Mouse (Mus musculus): ENCODE measurements around the gene Aanat. TPM values are rescaled to one million over a fixed set of nuclear protein-coding genes. Genes with fewer than 3 reads are reported as not detected.

Aanat gene
- total and polyA plus RNA-seq, 3 experiments = not detected

- Histone ChIP-seq H3K9me3 (replicated peaks; ENCODE audit: insufficient read depth, low read length) (no peaks in the 10 kb centered on the region), H3K27me3 (ENCODE audit: control insufficient read depth in 1 of 2, insufficient read depth in 2 of 2, low read length in 2 of 2) (no peaks in the 10 kb centered on the region), H3K79me2 (ENCODE audit: control insufficient read depth, insufficient read depth, low read length, poor library complexity) (peaks cover 6% of the 10 kb centered on the region; the same call in 1 of the 2 replicates), H3K4me3 (ENCODE audit: control insufficient read depth in 1 of 2, insufficient read depth in 1 of 2, low read depth in 2 of 2, low read length in 2 of 2) (peak overlapping the region; percentile 68 to 91), H3K36me3 (ENCODE audit: control insufficient read depth in 1 of 2, insufficient read depth in 2 of 2, low read length in 2 of 2) (peaks cover 0 to 23% of the 10 kb centered on the region in 2 experiments; a peak in 2 of 4 replicates), H3K4me1 (ENCODE audit: control insufficient read depth in 1 of 2, insufficient read depth in 2 of 2, low read length in 2 of 2) (peaks cover 22 to 64% of the 10 kb centered on the region in 2 experiments), H3K27ac (ENCODE audit: control insufficient read depth, low read depth, low read length) (0 out of 2 replicates have a peak overlapping the region, but pooled peaks have one; percentile 1), H3K9ac (ENCODE audit: control insufficient read depth, low read depth, low read length, poor library complexity, severe bottlenecking) (peak overlapping the region; percentile 70)
- DNase-seq (ENCODE audit: low read depth, low spot score) = peak; percentile 94
- peak; percentile 80 for TF ChIP-seq MAX (IDR thresholded peaks at IDR 0.05; ENCODE audit: low read length)
- TF ChIP-seq UBTF (IDR thresholded peaks at IDR 0.05; ENCODE audit: borderline replicate concordance, insufficient read depth, low read depth, low read length) = no peak
- no peak for TF ChIP-seq MYB (IDR thresholded peaks at IDR 0.05; ENCODE audit: low read depth, low read length)
- peak; percentile 76; the same call in 1 of the 2 replicates for TF ChIP-seq CHD1 (IDR thresholded peaks at IDR 0.05; ENCODE audit: low read depth, low read length)
- no peak for TF ChIP-seq ZKSCAN1 (IDR thresholded peaks at IDR 0.05; ENCODE audit: low read depth, low read length)
- 0 out of 2 replicates have a peak, but pooled peaks have one; percentile 1 for TF ChIP-seq ZC3H11A (IDR thresholded peaks at IDR 0.05; ENCODE audit: low read depth, low read length)
- no peak for TF ChIP-seq POLR2AphosphoS5 (IDR thresholded peaks at IDR 0.05; ENCODE audit: borderline replicate concordance, low read depth, low read length)
- no peak for TF ChIP-seq MEF2A (IDR thresholded peaks at IDR 0.05; ENCODE audit: extremely low read depth, insufficient replicate concordance, low read depth, low read length, poor library complexity, severe bottlenecking)
- no peak for TF ChIP-seq RAD21 (IDR thresholded peaks at IDR 0.05; ENCODE audit: low read depth, low read length)
- peak; percentile 6; the same call in 1 of the 2 replicates for TF ChIP-seq ETS1 (IDR thresholded peaks at IDR 0.05; ENCODE audit: low read depth, low read length)
- no peak for TF ChIP-seq ZMIZ1 (IDR thresholded peaks at IDR 0.05; ENCODE audit: low read depth, low read length)
- no peak for TF ChIP-seq MAFK (IDR thresholded peaks at IDR 0.05; ENCODE audit: borderline replicate concordance, low read depth, low read length)
- TF ChIP-seq BHLHE40 (IDR thresholded peaks at IDR 0.05; ENCODE audit: borderline replicate concordance, low read depth, low read length) = 0 out of 2 replicates have a peak, but pooled peaks have one; percentile 6
- TF ChIP-seq USF1 (IDR thresholded peaks at IDR 0.05; ENCODE audit: low read depth, low read length) = no peak
- no peak for TF ChIP-seq JUND (IDR thresholded peaks at IDR 0.05; ENCODE audit: low read depth, low read length)
- TF ChIP-seq CTCF (IDR thresholded peaks at IDR 0.05 in 2 of 3, conservative IDR thresholded peaks at IDR 0.05 in 1 of 3; ENCODE audit: control insufficient read depth in 1 of 3, insufficient read depth in 1 of 3, low read depth in 2 of 3, low read length in 3 of 3, poor library complexity in 1 of 3, severe bottlenecking in 1 of 3) = no peak
- TF ChIP-seq SMC3 (IDR thresholded peaks at IDR 0.05; ENCODE audit: low read depth, low read length) = no peak
- TF ChIP-seq RCOR1 (IDR thresholded peaks at IDR 0.05; ENCODE audit: low read depth, low read length) = no peak
- no peak for TF ChIP-seq KAT2A (conservative IDR thresholded peaks at IDR 0.05; ENCODE audit: low read depth, low read length)
- TF ChIP-seq MYC (IDR thresholded peaks at IDR 0.05; ENCODE audit: low read depth, low read length) = 0 out of 2 replicates have a peak, but pooled peaks have one; percentile 50
- TF ChIP-seq E2F4 (IDR thresholded peaks at IDR 0.05; ENCODE audit: borderline replicate concordance, low read depth, low read length) = no peak
- peak; percentile 65; the same call in 1 of the 2 replicates for TF ChIP-seq MXI1 (IDR thresholded peaks at IDR 0.05; ENCODE audit: low read depth, low read length)
- TF ChIP-seq GABPA (IDR thresholded peaks at IDR 0.05; ENCODE audit: low read depth, low read length) = no peak
- TF ChIP-seq CHD2 (IDR thresholded peaks at IDR 0.05; ENCODE audit: low read length) = no peak
- TF ChIP-seq ZNF384 (IDR thresholded peaks at IDR 0.05; ENCODE audit: low read depth, low read length) = no peak
- TF ChIP-seq SIN3A (IDR thresholded peaks at IDR 0.05; ENCODE audit: low read length) = peak; percentile 56
- peak; percentile 59 to 60; a peak in 3 of 4 replicates for TF ChIP-seq POLR2A (IDR thresholded peaks at IDR 0.05; ENCODE audit: control insufficient read depth in 1 of 2, insufficient read depth in 1 of 2, low read depth in 1 of 2, low read length in 2 of 2, poor library complexity in 1 of 2)
- TF ChIP-seq TCF12 (IDR thresholded peaks at IDR 0.05; ENCODE audit: low read depth, low read length) = peak; percentile 50; the same call in 1 of the 2 replicates
- TF ChIP-seq GATA1 (IDR thresholded peaks at IDR 0.05; ENCODE audit: low read depth, low read length) = no peak
- TF ChIP-seq EP300 (IDR thresholded peaks at IDR 0.05; ENCODE audit: low read depth in 1 of 2, low read length in 2 of 2) = 0 out of 4 replicates have a peak, but pooled peaks of 1 of the 2 experiments have one; percentile 10
- 0 out of 2 replicates have a peak, but pooled peaks have one; percentile 14 for TF ChIP-seq ELF1 (IDR thresholded peaks at IDR 0.05; ENCODE audit: low read depth, low read length)
- TF ChIP-seq NELFE (IDR thresholded peaks at IDR 0.05; ENCODE audit: low read depth, low read length) = peak; percentile 54
- no peak for TF ChIP-seq HCFC1 (IDR thresholded peaks at IDR 0.05; ENCODE audit: low read depth, low read length)
- TF ChIP-seq POLR2AphosphoS2 (IDR thresholded peaks at IDR 0.05; ENCODE audit: low read length) = peak; percentile 57; the same call in 1 of the 2 replicates
- TF ChIP-seq TAL1 (IDR thresholded peaks at IDR 0.05; ENCODE audit: low read length) = no peak
- peak; percentile 68 for TF ChIP-seq NRF1 (IDR thresholded peaks at IDR 0.05; ENCODE audit: insufficient read depth, low read depth, low read length, poor library complexity, severe bottlenecking)
Observed at GRCm38 (mm10) chr11:116624131-116624832, 38.0 kb downstream of the Aanat start.
